Mouse (Mus musculus) granulocyte monocyte progenitor cell, adult 5-6 weeks (primary cell): Measurements from ENCODE around the gene Cyp2b9. TPM values are rescaled to one million over a fixed set of nuclear protein-coding genes. Genes with fewer than 3 reads are reported as not detected.
"Not testable (repeated sequence)": the region's sequence is repeated elsewhere in the genome, so short reads cannot be mapped to it uniquely, and the experiment has no call there.

Experiments used
- ATAC-seq: replicated peaks from 2 replicates; pipeline ENCODE4 v1.8.0; 2016; ENCODE audit warnings: mild to moderate bottlenecking, moderate TSS enrichment, inconsistent platforms; ENCODE audit not compliant: poor library complexity, severe bottlenecking
- total RNA-seq, 2 experiments: library from RNA; stranded (forward) in 1 of 2; stranded (reverse) in 1 of 2; fragments of 200-712, 200-1000 nt in 1 of 2; fragments of >200 nt in 1 of 2; fragmentation: Nextera tagmentation in 1 of 2; gene quantifications; 2 replicates each; pipeline ENCODE4 v1.2.3; 2014 to 2017

Gene Cyp2b9
- total RNA-seq (2014; fragmentation: Nextera tagmentation) = not detected in 2 replicates
- not detected in 2 replicates for total RNA-seq (2017)

GRCm38 (mm10) chr7:26173111-26173510 lies at the start of gene Cyp2b9:
Gene Cyp2b9, plus strand, starts transcription at chr7:26173411.
- not testable (repeated sequence) for ATAC-seq

DNA sequence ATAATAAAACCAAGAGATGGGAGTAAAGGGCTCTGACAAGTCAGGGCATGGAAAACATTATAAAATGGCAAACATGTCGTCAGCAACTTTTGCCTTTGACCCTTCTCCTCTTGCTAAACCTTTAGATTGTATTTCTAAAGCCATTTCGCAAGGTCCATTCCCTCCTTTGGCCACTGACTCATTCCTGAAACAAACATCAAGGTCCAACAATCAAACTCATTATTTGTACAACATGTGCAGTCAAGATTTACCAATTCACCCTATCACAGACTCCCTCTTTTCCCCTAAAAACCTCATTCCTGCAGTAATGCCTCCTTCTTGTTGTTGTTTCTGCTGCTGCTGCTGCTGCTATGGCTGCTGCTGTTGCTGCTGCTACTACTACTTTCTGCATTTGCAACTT lies 33.6 kb upstream of the Cyp2b9 start:
- not testable (repeated sequence) for ATAC-seq

GRCm38 (mm10) chr7:26143657-26144056 lies 29.6 kb upstream of the Cyp2b9 start:
- ATAC-seq = not testable (repeated sequence)

DNA sequence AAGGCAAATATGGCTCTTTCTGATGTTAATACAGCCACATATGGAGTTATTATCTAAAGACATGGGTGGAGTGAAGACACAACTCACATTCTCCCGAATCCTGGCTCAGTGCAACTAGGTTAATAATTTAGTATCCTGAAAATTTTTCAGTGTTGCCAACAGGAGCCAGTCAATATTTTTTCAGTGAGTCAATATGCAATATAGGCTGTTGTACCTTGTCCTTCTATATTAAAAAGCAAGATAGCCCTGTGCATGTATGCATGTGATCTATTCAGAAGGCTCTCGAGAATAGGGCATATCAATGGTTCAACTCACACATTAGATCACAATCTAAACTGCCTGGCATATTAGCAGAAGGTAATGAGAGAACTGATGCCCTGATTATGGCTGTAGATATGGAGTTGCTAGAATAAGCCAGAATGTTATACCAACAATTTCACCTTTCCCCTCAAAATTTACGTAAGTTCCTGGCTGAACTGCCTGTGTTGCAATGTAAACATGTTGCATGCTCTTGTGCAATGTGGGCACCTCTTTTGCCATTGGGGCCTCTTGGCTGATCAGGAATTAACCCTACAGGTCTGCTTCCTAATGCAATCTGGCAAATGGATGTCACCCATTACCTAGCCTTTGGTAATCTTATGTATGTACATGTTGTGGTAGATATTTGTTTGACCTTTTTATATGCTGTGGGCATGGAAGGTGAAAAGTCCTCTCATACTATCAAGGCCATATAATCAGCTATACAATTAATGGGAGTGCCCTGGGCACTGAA lies 4.3 kb upstream of the Cyp2b9 start:
- peak; percentile 50; the same call in 1 of the 2 replicates for ATAC-seq

GRCm38 (mm10) chr7:26201083-26201482 lies 27.9 kb downstream of the Cyp2b9 start:
- no peak for ATAC-seq

- not testable (repeated sequence) for ATAC-seq
Measured at GRCm38 (mm10) chr7:26260034-26260433, 86.8 kb downstream of the Cyp2b9 start, which contains the start of gene Vmn1r184. Gene Vmn1r184, plus strand, starts transcription at chr7:26260334.

Other genes with a start within 250 kb of the Cyp2b9 start
- not detected in 2 replicates for gene Cyp2b13, start 111.9 kb upstream of the Cyp2b9 start, total RNA-seq (2014; fragmentation: Nextera tagmentation)
- gene Cyp2b13, start 111.9 kb upstream of the Cyp2b9 start, total RNA-seq (2017) = not detected in 2 replicates
- gene Vmn1r184, start 86.9 kb downstream of the Cyp2b9 start, total RNA-seq (2014; fragmentation: Nextera tagmentation) = not detected in 2 replicates
- gene Vmn1r184, start 86.9 kb downstream of the Cyp2b9 start, total RNA-seq (2017) = not detected in 2 replicates
- not detected in 2 replicates for gene Cyp2a4, start 133.8 kb downstream of the Cyp2b9 start, total RNA-seq (2014; fragmentation: Nextera tagmentation)
- not detected in 2 replicates for gene Cyp2a4, start 133.8 kb downstream of the Cyp2b9 start, total RNA-seq (2017)
- not detected in 2 replicates for gene Nlrp9c, start 230.3 kb downstream of the Cyp2b9 start, total RNA-seq (2014; fragmentation: Nextera tagmentation)
- not detected in 2 replicates for gene Nlrp9c, start 230.3 kb downstream of the Cyp2b9 start, total RNA-seq (2017)